Mouse (Mus musculus): ENCODE measurements around the gene Pyurf. TPM values are rescaled to one million over a fixed set of nuclear protein-coding genes. Genes with fewer than 3 reads are reported as not detected.
A peak's percentile ranks its signal among the peaks of the same experiment; 100 is the strongest.

Pyurf gene
- polyA plus RNA-seq, 1 experiment: 8.4 TPM

DNA sequence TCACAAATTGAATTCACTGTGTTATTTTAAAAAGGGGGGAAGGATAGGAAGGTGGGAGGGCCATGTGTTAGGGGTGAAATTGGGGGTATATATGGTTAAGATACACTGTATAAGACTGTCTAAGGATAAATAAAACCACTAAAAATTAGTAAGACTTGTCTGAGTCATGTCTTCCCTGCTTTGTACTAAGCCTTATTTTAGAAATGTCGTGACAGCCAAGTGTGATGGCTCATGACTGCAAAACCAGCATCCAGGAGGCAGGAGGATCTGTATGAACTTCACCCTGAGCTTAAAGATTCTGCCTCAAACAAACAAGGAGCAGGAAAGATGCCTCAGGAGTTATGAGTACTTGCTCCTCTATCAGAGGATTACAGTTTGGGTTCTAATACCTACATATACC is 7.7 kb downstream of the Pyurf start:
- DNase-seq: no peak
- Histone ChIP-seq H3K4me3 (replicated peaks; ENCODE audit: extremely low read depth, low read depth, low read length) (no peak overlapping the region), H3K4me1 (ENCODE audit: control insufficient read depth, insufficient read depth, low read length) (no peaks in the 10 kb centered on the region)
- no peak for TF ChIP-seq POLR2A (IDR thresholded peaks at IDR 0.05; ENCODE audit: borderline replicate concordance, extremely low read depth, low read depth, low read length)
- no peak for TF ChIP-seq CTCF (IDR thresholded peaks at IDR 0.05; ENCODE audit: insufficient read depth, low read length)
- 97% methylated on average over 1 of the region's 1 CpGs for WGBS

DNA sequence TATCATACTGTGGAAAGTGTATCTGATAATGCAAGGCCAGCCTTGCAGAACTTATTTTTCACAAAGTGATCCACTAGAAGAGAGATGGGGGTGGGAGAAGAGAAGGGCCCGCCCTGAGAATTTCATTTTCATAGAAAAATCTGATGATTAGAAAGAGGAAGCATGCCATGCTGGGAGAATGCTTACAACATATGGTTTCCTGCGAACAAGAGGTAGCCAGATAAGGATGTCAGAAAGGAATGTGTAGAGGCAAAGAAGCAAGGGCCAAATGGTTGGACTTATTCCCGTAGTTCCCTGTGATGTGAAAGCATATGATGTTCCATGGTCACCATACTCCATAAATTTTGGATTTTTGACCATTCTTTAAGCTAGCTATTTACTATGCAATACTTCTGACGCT is 30.6 kb downstream of the Pyurf start:
- no peaks in the 10 kb centered on the region for H3K4me1 ChIP-seq (ENCODE audit: control insufficient read depth, insufficient read depth, low read length)
- 63% methylated on average over 4 of the region's 4 CpGs for WGBS
- TF ChIP-seq POLR2A (IDR thresholded peaks at IDR 0.05; ENCODE audit: borderline replicate concordance, extremely low read depth, low read depth, low read length) (no peak), CTCF (IDR thresholded peaks at IDR 0.05; ENCODE audit: insufficient read depth, low read length) (no peak)
- DNase-seq: no peak
- H3K4me3 ChIP-seq (replicated peaks; ENCODE audit: extremely low read depth, low read depth, low read length): no peak overlapping the region

DNA sequence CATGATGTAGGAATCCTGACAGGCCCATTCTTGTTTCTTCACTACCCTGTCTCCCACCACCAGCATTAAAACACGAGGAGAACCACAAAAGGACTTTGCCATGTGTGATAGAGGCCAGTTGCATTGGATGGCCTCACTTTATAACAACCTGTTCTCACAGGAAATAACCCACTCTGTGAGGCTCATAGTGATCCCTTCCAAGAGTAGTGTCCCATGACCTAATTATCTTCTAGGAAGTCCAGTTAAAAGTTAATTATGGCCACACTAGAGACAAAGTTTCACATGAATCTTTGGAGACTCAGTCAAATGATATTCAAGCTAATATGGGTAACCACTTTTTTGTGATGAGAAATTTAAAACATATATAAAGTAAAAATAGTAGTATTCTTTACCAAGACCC is 44.6 kb downstream of the Pyurf start:
- WGBS: 70% methylated on average over 1 of the region's 1 CpGs
- H3K4me3 ChIP-seq (replicated peaks; ENCODE audit: extremely low read depth, low read depth, low read length): no peak overlapping the region
- no peak for DNase-seq
- no peaks in the 10 kb centered on the region for H3K4me1 ChIP-seq (ENCODE audit: control insufficient read depth, insufficient read depth, low read length)
- no peak for TF ChIP-seq POLR2A (IDR thresholded peaks at IDR 0.05; ENCODE audit: borderline replicate concordance, extremely low read depth, low read depth, low read length)
- TF ChIP-seq CTCF (IDR thresholded peaks at IDR 0.05; ENCODE audit: insufficient read depth, low read length): no peak

DNA sequence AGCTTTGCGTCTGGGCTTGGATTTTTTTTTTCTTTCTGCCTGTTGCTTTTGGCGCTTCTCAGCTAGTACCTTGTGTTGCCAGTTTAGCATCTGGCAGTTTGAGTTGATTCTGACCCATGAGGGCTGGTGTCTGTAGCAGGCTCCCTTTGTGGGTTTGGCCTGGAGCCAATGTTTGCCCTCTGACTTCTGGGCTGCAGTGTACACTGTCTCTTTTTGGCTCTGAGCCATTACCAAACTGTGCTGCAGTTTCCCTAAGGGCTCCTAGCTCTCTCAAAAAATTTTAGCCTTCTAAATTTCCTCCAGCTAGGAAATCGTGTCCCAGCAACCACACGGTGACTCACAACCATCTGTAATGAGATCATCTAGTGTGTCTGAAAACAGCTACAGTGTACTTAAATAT is 50.1 kb downstream of the Pyurf start:
- TF ChIP-seq CTCF (IDR thresholded peaks at IDR 0.05; ENCODE audit: insufficient read depth, low read length) (no peak), POLR2A (IDR thresholded peaks at IDR 0.05; ENCODE audit: borderline replicate concordance, extremely low read depth, low read depth, low read length) (no peak)
- no peaks in the 10 kb centered on the region for H3K4me1 ChIP-seq (ENCODE audit: control insufficient read depth, insufficient read depth, low read length)
- 17% methylated on average over 4 of the region's 4 CpGs for WGBS

DNA sequence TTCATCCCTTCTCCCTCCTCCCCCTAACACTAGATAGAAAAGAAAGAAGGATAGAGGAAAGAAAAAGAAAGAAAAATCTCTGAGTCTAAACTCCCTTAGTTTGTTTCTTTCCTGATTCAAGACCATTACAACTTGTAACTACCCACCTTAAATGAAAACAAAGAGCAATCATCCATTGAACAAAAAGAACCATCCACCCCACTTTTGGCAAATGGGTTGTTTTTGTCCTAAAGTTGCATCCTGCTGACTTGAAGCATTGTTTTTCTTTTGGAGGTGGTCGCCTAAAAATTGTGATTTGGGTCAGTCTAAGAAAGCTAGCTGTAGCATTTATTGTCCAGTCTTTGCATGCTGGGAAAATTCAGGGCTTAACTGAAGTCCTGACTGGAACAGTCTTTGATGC is 52.3 kb downstream of the Pyurf start:
- Histone ChIP-seq H3K4me3 (replicated peaks; ENCODE audit: extremely low read depth, low read depth, low read length) (no peak overlapping the region), H3K4me1 (ENCODE audit: control insufficient read depth, insufficient read depth, low read length) (no peaks in the 10 kb centered on the region)
- TF ChIP-seq CTCF (IDR thresholded peaks at IDR 0.05; ENCODE audit: insufficient read depth, low read length): no peak
- 84% methylated on average over 1 of the region's 1 CpGs for WGBS
- DNase-seq: no peak

More for the DNA sequence above, 50.1 kb downstream of the Pyurf start:
- H3K4me3 ChIP-seq (replicated peaks; ENCODE audit: extremely low read depth, low read depth, low read length): no peak overlapping the region
- peak; percentile 28 for DNase-seq

Other genes starting within 250 kb of the Pyurf start
- 1.5 and 2.9 TPM in 2 replicates for gene Ppm1k, start 156.6 kb downstream of the Pyurf start, polyA plus RNA-seq (2012; rRNA removed)
- gene Herc6, start 111.1 kb downstream of the Pyurf start, polyA plus RNA-seq (2012; rRNA removed): 9.9 and 11.6 TPM in 2 replicates
- 4.4 and 4.9 TPM in 2 replicates for gene Lancl2, start 10.5 kb upstream of the Pyurf start, polyA plus RNA-seq (2012; rRNA removed)
- gene Vopp1, start 133.1 kb upstream of the Pyurf start, polyA plus RNA-seq (2012; rRNA removed): 12.9 and 16.4 TPM in 2 replicates
- not detected in 2 replicates for gene Vmn1r21, start 158.3 kb upstream of the Pyurf start, polyA plus RNA-seq (2012; rRNA removed)
- gene Vmn1r22, start 215.9 kb upstream of the Pyurf start, polyA plus RNA-seq (2012; rRNA removed): not detected in 2 replicates
- gene Vmn1r23, start 234.8 kb upstream of the Pyurf start, polyA plus RNA-seq (2012; rRNA removed): not detected in 2 replicates